In the genomic region with DNA sequence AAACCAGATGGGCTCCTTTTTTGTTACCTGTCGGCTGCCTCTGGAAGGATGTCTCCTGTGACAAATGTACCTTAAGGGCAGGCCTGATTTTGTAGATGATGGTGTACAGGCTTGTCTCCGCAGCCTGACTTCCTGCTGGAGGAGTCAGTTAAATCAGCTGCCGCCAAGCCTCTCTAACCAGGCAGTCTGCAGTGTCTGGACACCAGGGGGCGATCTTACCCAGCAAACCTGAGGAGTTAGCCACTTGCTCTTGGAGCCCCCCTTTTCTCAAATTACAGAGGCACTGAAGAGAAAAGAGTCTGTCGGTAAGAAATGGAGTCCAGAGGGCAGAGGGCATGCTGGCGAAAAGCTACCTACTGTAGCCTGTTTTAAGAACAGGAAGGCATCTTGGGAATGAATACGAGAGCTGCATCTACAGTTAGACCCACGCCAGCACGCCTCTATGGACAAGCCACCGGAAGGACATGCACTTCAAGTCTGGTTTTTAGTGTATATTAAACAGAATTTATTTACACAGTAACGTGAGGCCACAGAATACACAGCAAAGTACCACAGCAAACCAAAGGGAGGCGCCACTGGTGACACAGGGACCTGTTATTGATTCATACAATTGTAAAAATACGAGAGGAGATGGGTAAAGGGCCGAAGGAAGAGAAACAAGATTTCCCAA, we compare ENCODE assay signal across 8 mouse cellular contexts. TPM values are rescaled to one million over a fixed set of nuclear protein-coding genes. Genes with fewer than 3 reads are reported as not detected.
A peak's percentile ranks its signal among the peaks of the same experiment; 100 is the strongest.
DNase-seq lines count a peak whose midpoint lies in the region; ATAC-seq lines count a peak whose summit lies in the region.

No protein-coding gene starts in this region.

- peaks cover 26% of the 10 kb centered on the region for H3K4me1 ChIP-seq in limb, embryonic 13.5 days

- H3K9me3 ChIP-seq in limb, embryonic 13.5 days = no peaks in the 10 kb centered on the region

- peak; percentile 32 for DNase-seq in 3134 (ENCODE audit: extremely low read depth, insufficient read length, low spot score)
- peak; percentile 80 for DNase-seq in adrenal gland, adult 2 months
- DNase-seq in embryo, embryonic 11 days = peak; percentile 91
- peak; percentile 83 to 92 for DNase-seq in heart, adult 18-20 months
- DNase-seq in kidney, adult 8-10 months = peak; percentile 58 to 82
- DNase-seq in naive thymus-derived CD4-positive, alpha-beta T cell, adult 2 months (ENCODE audit: low read depth) = peak; percentile 82
- DNase-seq in splenic B cell, adult 2 months (ENCODE audit: low read depth, low spot score) = peak; percentile 84

- WGBS in limb, embryonic 13.5 days = 30% methylated on average over 14 of the region's 14 CpGs

- no peak overlapping the region for H3K4me3 ChIP-seq in limb, embryonic 13.5 days

- no peak overlapping the region for H3K9ac ChIP-seq in limb, embryonic 13.5 days

- peaks cover 5% of the 10 kb centered on the region; the same call in 1 of the 2 replicates for H3K36me3 ChIP-seq in limb, embryonic 13.5 days
- H3K36me3 ChIP-seq in splenic B cell, adult 2 months (ENCODE audit: control insufficient read depth, insufficient read depth, low read length, poor library complexity, severe bottlenecking) = no peaks in the 10 kb centered on the region

- H3K27me3 ChIP-seq in limb, embryonic 13.5 days = no peaks in the 10 kb centered on the region
- H3K27me3 ChIP-seq in splenic B cell, adult 2 months (ENCODE audit: control insufficient read depth, insufficient read depth, low read length, poor library complexity, severe bottlenecking) = no peaks in the 10 kb centered on the region

- H3K27ac ChIP-seq in limb, embryonic 13.5 days = no peak overlapping the region

- peak; percentile 48 for ATAC-seq in limb, embryonic 13.5 days (ENCODE audit: low FRiP score, low read depth)

- H3K4me2 ChIP-seq in limb, embryonic 13.5 days (replicated peaks) = 0 out of 2 replicates have a peak overlapping the region, but pooled peaks have one; percentile 31

RNA-seq across cellular contexts. Expression of a gene that starts 35.5 kb away (rescaled TPM):
- total RNA-seq in adrenal gland, adult 2 months (2021) = 100 to 1,000 TPM in 1 of 2 experiments, 10 to 100 TPM in 1; 80.4 to 133 TPM
- 158 and 160 TPM in 2 replicates for polyA plus RNA-seq in adrenal gland, adult 2 months (2012; rRNA removed)
- 100 to 1,000 TPM; 201 to 206 TPM for total RNA-seq in heart, adult 18-20 months (2021)
- 550 and 580 TPM in 2 replicates for polyA plus RNA-seq in limb, embryonic 13.5 days (2015; fragmentation: Nextera tagmentation; extraction: Ambion mirVana)

Comparison
In these comparisons a context has a peak if more than half of its experiments do, and no peak if none do; other contexts are left out.
1. DNase-seq: peak in every context shown above with its lines; median percentile 91 in embryo, embryonic 11 days; 88 in heart, adult 18-20 months; 84 in splenic B cell, adult 2 months; 82 in naive thymus-derived CD4-positive, alpha-beta T cell, adult 2 months; 80 in adrenal gland, adult 2 months; 70 in kidney, adult 8-10 months; 32 in 3134.